Mouse (Mus musculus) kidney, embryonic 15.5 days (tissue): ENCODE results near the gene Msl1. TPM values are rescaled to one million over a fixed set of nuclear protein-coding genes. Genes with fewer than 3 reads are reported as not detected.
"Not testable (repeated sequence)": the region's sequence is repeated elsewhere in the genome, so short reads cannot be mapped to it uniquely, and the experiment has no call there.

Experiments used
- ATAC-seq: fragments of 200-750 bp; cut with Nextera tagmentation; replicated peaks from 2 replicates; pipeline ENCODE4 v1.8.0; 2017; ENCODE audit warnings: moderate TSS enrichment; ENCODE audit not compliant: low FRiP score
- H3K27ac ChIP-seq: fragments of 300-500 bp; sonication (generic); 2 replicates; pipeline ENCODE4 v1.5.1; 2015; ENCODE audit warnings: mild to moderate bottlenecking, inconsistent platforms
- H3K27me3 ChIP-seq: fragments of 300-500 bp; sonication (generic); 2 replicates; pipeline ENCODE4 v1.6.1; 2015; ENCODE audit warnings: inconsistent platforms
- H3K36me3 ChIP-seq: fragments of 300-500 bp; sonication (generic); 2 replicates; pipeline ENCODE4 v1.6.1; 2015; ENCODE audit warnings: inconsistent platforms
- H3K4me1 ChIP-seq: fragments of 300-500 bp; sonication (generic); 2 replicates; pipeline ENCODE4 v1.6.1; 2015; ENCODE audit warnings: inconsistent platforms
- H3K4me2 ChIP-seq: fragments of 300-500 bp; sonication (generic); 2 replicates; pipeline ENCODE4 v1.6.1; 2015; ENCODE audit warnings: moderate library complexity, mild to moderate bottlenecking, inconsistent platforms
- H3K4me3 ChIP-seq: fragments of 300-500 bp; sonication (generic); replicated peaks from 2 replicates; pipeline ENCODE4 v1.5.1; 2015; ENCODE audit warnings: mild to moderate bottlenecking, inconsistent platforms
- H3K9ac ChIP-seq: fragments of 300-500 bp; sonication (generic); 2 replicates; pipeline ENCODE4 v1.6.1; 2015; ENCODE audit warnings: mild to moderate bottlenecking, inconsistent platforms
- H3K9me3 ChIP-seq: fragments of 300-500 bp; sonication (generic); replicated peaks from 2 replicates; pipeline ENCODE4 v1.6.1; 2016; ENCODE audit warnings: inconsistent platforms
- WGBS: fragments of 180-500 bp; shearing (Covaris S2); methylation state at CpG from one replicate; pipeline ENCODE4 v1.1.7; 2015; ENCODE audit warnings: mixed read lengths; 5-methylcytosine and 5-hydroxymethylcytosine counted together
- polyA plus RNA-seq: library from polyadenylated mRNA; unstranded; fragments of >200 nt; fragmentation: Nextera tagmentation; extraction: Ambion mirVana; gene quantifications from 2 replicates; pipeline ENCODE4 v1.2.1, GENCODE M21; 2015

Gene Msl1
- polyA plus RNA-seq, 1 experiment from 2014 or later = 25.8 TPM

- Histone ChIP-seq H3K9me3 (no peaks in the 10 kb centered on the region), H3K4me1 (no peaks in the 10 kb centered on the region), H3K27ac (no peak overlapping the region), H3K4me3 (no peak overlapping the region), H3K9ac (no peak overlapping the region), H3K4me2 (no peak overlapping the region), H3K36me3 (peaks cover 99% of the 10 kb centered on the region), H3K27me3 (no peaks in the 10 kb centered on the region)
- WGBS = 94% methylated on average over 5 of the region's 5 CpGs
- ATAC-seq = no peak
These were observed 25.7 kb downstream of the Msl1 start for GRCm38 (mm10) chr11:98820968-98821367.

GRCm38 (mm10) chr11:98826071-98826470 is 30.8 kb downstream of the Msl1 start:
- ATAC-seq, H3K4me2 ChIP-seq, H3K9me3 ChIP-seq, H3K27ac ChIP-seq, H3K27me3 ChIP-seq, H3K4me3 ChIP-seq, H3K4me1 ChIP-seq, H3K9ac ChIP-seq: not testable (repeated sequence)
- 96% methylated on average over 2 of the region's 2 CpGs for WGBS
- H3K36me3 ChIP-seq = peaks cover 98% of the 10 kb centered on the region

- H3K4me2 ChIP-seq = no peak overlapping the region
- no peaks in the 10 kb centered on the region for H3K9me3 ChIP-seq
- no peaks in the 10 kb centered on the region for H3K27me3 ChIP-seq
- ATAC-seq = no peak
- no peaks in the 10 kb centered on the region for H3K4me1 ChIP-seq
- H3K27ac ChIP-seq = no peak overlapping the region
- WGBS = 82% methylated on average over 2 of the region's 2 CpGs
- no peak overlapping the region for H3K9ac ChIP-seq
- H3K4me3 ChIP-seq = no peak overlapping the region
- H3K36me3 ChIP-seq = peaks cover 98% of the 10 kb centered on the region
These were observed 32.6 kb downstream of the Msl1 start for GRCm38 (mm10) chr11:98827877-98828276.

DNA sequence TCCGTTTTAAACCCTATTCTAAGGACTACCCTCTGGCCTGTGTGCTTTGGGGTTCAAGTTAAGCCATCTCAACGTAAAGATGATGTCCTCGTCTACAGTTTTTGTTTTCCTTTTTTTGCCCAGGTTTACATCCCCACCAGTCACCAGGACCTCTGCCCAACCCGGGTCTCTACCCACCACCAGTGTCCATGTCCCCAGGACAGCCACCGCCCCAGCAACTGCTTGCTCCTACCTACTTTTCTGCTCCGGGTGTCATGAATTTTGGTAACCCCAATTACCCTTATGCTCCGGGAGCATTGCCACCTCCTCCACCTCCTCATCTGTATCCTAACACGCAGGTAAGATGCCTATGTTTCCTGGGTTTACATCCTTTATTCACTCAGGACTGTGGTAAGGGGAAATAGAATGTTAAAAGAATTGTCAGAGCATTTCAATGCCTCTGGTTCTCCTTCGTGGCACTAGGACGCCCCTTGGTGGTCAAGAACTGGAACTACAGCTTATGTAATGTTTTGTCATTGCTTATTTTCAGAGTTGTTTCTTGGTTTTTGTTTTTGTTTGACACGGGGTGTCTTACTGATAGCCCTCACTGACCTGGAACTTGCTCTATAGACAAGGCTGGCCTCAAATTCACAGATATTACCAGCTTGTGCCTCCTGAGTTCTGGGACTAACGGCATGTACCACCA is 33.9 kb downstream of the Msl1 start:
- Histone ChIP-seq H3K36me3 (peaks cover 98% of the 10 kb centered on the region), H3K4me2 (no peak overlapping the region), H3K9ac (no peak overlapping the region), H3K27me3 (no peaks in the 10 kb centered on the region), H3K9me3 (no peaks in the 10 kb centered on the region), H3K4me3 (no peak overlapping the region), H3K27ac (no peak overlapping the region), H3K4me1 (no peaks in the 10 kb centered on the region)
- no peak for ATAC-seq
- WGBS = 69% methylated on average over 12 of the region's 12 CpGs

DNA sequence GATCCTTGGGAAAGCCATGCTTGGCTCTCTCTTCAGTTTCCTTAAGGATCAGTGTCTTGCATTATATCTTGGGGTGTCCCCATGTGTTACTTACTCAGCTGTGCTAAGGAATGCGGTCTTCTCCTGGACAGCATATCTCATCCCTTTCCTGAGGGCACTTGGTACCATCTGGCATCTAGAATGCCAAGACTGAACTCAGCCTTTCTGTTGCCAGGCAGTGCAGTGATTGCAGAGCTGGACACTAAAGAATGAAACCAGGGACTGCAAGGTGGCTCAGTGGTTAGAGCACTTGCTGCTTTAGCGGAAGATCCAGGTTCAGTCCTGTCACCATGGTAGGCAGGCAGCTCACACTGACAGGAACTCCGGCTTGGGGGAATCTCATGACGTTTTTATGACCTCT is 34.6 kb downstream of the Msl1 start:
- 51% methylated on average over 4 of the region's 4 CpGs for WGBS

DNA sequence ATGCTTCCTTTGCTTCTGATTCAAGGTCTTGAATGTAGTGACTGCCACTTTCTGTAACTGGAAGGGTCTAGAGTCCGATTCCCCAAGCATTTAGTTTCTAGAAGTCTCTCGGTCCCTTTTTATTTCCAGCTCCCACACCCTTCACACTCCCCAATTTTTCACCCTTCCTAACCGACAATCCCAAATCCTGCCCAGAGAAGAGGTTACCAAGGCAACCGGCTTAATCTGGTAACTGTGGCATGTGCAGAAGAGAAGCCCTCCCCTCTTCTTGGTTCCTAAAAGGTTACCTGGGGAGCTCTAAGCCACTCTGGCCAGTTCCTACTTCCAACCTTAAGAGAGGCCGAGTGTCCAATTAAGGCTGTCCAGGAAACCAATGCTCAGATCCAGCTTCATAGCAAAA is 40.0 kb downstream of the Msl1 start:
- H3K27ac ChIP-seq = no peak overlapping the region
- H3K9ac ChIP-seq = no peak overlapping the region
- peaks cover 44% of the 10 kb centered on the region for H3K4me1 ChIP-seq
- no peak overlapping the region for H3K4me2 ChIP-seq
- H3K4me3 ChIP-seq = no peak overlapping the region
- no peaks in the 10 kb centered on the region for H3K9me3 ChIP-seq
- ATAC-seq = no peak
- peaks cover 44% of the 10 kb centered on the region for H3K36me3 ChIP-seq
- H3K27me3 ChIP-seq = peaks cover 23% of the 10 kb centered on the region
- WGBS = 62% methylated on average over 5 of the region's 5 CpGs

More for the DNA sequence above, 34.6 kb downstream of the Msl1 start:
- H3K4me2 ChIP-seq = no peak overlapping the region
- no peak for ATAC-seq
- peaks cover 96% of the 10 kb centered on the region for H3K36me3 ChIP-seq
- no peaks in the 10 kb centered on the region for H3K27me3 ChIP-seq
- no peak overlapping the region for H3K27ac ChIP-seq
- no peaks in the 10 kb centered on the region for H3K9me3 ChIP-seq
- H3K9ac ChIP-seq = no peak overlapping the region
- no peak overlapping the region for H3K4me3 ChIP-seq
- H3K4me1 ChIP-seq = no peaks in the 10 kb centered on the region

DNA sequence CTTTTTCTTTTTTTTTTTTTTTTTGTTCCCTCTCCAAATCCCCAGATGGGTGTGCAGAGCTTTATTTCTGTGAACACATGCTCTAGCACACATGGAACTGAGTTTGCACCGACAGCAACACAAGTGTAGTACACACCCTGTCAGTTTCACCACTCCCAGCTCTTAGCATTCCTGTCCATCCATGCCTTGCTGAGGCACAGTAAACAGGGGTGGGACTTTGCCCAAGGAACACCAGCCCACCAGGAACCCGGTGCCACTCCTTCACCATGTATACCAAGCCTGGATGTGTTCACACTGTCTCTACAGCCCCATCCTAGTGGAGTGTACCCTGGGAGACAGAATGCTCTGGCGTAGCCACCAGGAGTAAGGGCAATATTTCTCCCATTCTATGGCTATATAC is 40.4 kb downstream of the Msl1 start:
- peaks cover 44% of the 10 kb centered on the region for H3K4me1 ChIP-seq
- no peak for ATAC-seq
- no peak overlapping the region; the same call in 1 of the 2 replicates for H3K27ac ChIP-seq
- H3K36me3 ChIP-seq = peaks cover 40% of the 10 kb centered on the region
- H3K27me3 ChIP-seq = peaks cover 23% of the 10 kb centered on the region
- H3K9ac ChIP-seq = no peak overlapping the region
- H3K4me2 ChIP-seq = no peak overlapping the region
- WGBS = 64% methylated on average over 3 of the region's 3 CpGs
- no peak overlapping the region for H3K4me3 ChIP-seq
- no peaks in the 10 kb centered on the region for H3K9me3 ChIP-seq

DNA sequence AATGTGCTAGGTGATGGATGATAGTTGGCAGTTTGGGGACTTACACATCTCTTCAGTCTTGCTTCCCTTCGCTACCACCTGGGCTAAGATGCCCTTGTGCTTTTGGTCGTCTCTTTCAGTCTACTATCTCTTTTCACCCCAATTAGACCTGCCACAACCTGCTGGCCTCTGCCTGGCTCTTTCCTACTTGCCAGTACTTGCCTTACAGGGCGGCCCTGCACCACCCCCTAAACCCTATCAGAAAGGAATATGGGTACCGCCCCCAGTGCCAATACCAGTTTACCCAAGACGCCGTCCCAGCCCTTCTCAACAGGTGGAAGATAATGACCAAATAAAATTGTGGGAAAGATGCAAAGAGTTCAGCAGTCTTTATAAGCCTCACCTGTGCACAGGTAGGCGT is 40.8 kb downstream of the Msl1 start:
- Histone ChIP-seq H3K4me3 (peak overlapping the region; percentile 72), H3K4me1 (peaks cover 44% of the 10 kb centered on the region), H3K4me2 (peak overlapping the region; percentile 99), H3K9me3 (no peaks in the 10 kb centered on the region), H3K9ac (peak overlapping the region; percentile 65; the same call in 1 of the 2 replicates), H3K27me3 (peaks cover 23% of the 10 kb centered on the region), H3K27ac (0 out of 2 replicates have a peak overlapping the region, but pooled peaks have one; percentile 54), H3K36me3 (peaks cover 36% of the 10 kb centered on the region)
- WGBS = 23% methylated on average over 7 of the region's 7 CpGs
- peak; percentile 3; the same call in 1 of the 2 replicates for ATAC-seq

GRCm38 (mm10) chr11:98836651-98837141 is 41.4 kb downstream of the Msl1 start, which contains the start of gene Rapgefl1:
Gene Rapgefl1, plus strand, starts transcription at chr11:98836785.
- WGBS = under 1% methylated on average over 48 of the region's 48 CpGs
- ATAC-seq = peak; percentile 85
- H3K9me3 ChIP-seq = no peaks in the 10 kb centered on the region
- H3K4me3 ChIP-seq = peak within 1 kb of the TSS; percentile 72
- peaks cover 30% of the 10 kb centered on the region for H3K36me3 ChIP-seq
- peak within 1 kb of the TSS; percentile 54 for H3K27ac ChIP-seq
- H3K9ac ChIP-seq = peak within 1 kb of the TSS; percentile 65
- H3K27me3 ChIP-seq = peaks cover 23% of the 10 kb centered on the region
- H3K4me2 ChIP-seq = peak within 1 kb of the TSS; percentile 99
- H3K4me1 ChIP-seq = peaks cover 44% of the 10 kb centered on the region

DNA sequence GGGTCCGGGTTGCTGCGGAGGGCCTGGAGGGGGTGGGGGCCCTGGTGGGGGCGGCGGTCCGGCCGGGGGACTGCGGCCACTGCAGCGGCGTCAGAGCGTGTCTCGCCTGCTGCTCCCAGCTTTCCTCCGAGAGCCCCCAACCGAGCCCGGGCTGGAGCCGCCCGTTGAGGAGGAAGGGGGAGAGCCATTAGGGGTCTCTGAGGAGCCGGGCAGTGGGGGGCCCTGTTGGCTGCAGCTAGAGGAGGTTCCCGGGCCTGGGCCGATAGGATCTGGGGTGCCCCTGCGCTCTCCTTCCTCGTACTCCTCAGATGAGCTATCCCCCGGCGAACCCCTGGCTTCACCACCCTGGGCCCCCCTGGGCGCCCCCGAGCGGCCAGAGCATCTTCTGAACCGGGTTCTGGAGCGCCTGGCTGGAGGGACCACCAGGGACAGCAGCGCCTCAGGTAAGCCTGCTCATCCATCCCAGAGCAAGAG is 42.0 kb downstream of the Msl1 start:
- WGBS = under 1% methylated on average over 29 of the region's 29 CpGs
- H3K36me3 ChIP-seq = peaks cover 24% of the 10 kb centered on the region
- H3K9me3 ChIP-seq = no peaks in the 10 kb centered on the region
- H3K27ac ChIP-seq = peak overlapping the region; percentile 54; the same call in 1 of the 2 replicates
- peak; percentile 19; the same call in 1 of the 2 replicates for ATAC-seq
- H3K9ac ChIP-seq = peak overlapping the region; percentile 65
- H3K4me2 ChIP-seq = peak overlapping the region; percentile 99
- H3K27me3 ChIP-seq = peaks cover 23% of the 10 kb centered on the region
- H3K4me1 ChIP-seq = peaks cover 44% of the 10 kb centered on the region
- H3K4me3 ChIP-seq = peak overlapping the region; percentile 72

DNA sequence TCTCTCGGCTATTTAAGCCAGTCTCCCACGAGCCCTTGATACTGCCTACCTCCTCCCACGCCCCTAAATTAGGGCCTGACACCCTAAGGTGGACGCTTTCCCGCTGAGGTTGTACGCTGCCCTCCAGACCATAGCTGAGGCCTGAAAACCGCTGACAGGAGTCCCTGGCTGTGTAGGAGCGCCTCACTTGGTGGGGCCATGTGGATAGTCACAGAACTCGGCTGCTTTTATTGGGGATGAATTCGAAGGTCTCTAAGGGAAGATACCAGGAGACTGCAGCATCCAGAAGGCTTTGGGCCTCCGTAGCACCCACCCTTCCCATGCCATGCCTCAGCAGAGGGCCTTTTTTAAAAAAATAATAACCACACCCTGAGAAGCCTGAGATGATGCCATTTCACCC is 42.6 kb downstream of the Msl1 start:
- Histone ChIP-seq H3K9ac (no peak overlapping the region), H3K27me3 (peaks cover 23% of the 10 kb centered on the region), H3K4me3 (peak overlapping the region; percentile 72), H3K9me3 (no peaks in the 10 kb centered on the region), H3K4me2 (peak overlapping the region; percentile 99), H3K36me3 (peaks cover 18% of the 10 kb centered on the region), H3K4me1 (peaks cover 44% of the 10 kb centered on the region), H3K27ac (no peak overlapping the region)
- no peak for ATAC-seq
- 30% methylated on average over 11 of the region's 11 CpGs for WGBS

GRCm38 (mm10) chr11:98838512-98838911 is 43.2 kb downstream of the Msl1 start:
- Histone ChIP-seq H3K9me3 (no peaks in the 10 kb centered on the region), H3K4me1 (peaks cover 44% of the 10 kb centered on the region), H3K4me3 (no peak overlapping the region), H3K9ac (no peak overlapping the region), H3K27ac (no peak overlapping the region), H3K4me2 (no peak overlapping the region), H3K27me3 (peaks cover 23% of the 10 kb centered on the region), H3K36me3 (peaks cover 12% of the 10 kb centered on the region)
- 58% methylated on average over 9 of the region's 9 CpGs for WGBS
- no peak for ATAC-seq
